Mouse (Mus musculus) gastrocnemius, postnatal 10 days (tissue): ENCODE data around the gene Adcy5. TPM values are rescaled to one million over a fixed set of nuclear protein-coding genes. Genes with fewer than 3 reads are reported as not detected.

ENCODE experiments used
- DNase-seq: peaks from one replicate; pipeline ENCODE4 v3.0.0; 2021; ENCODE audit warnings: mixed read lengths
- total RNA-seq, 2 experiments: library from RNA; stranded (reverse); gene quantifications; 2 replicates each; pipeline ENCODE4 v1.2.3; 2021

The Adcy5 gene
- total RNA-seq, 2 experiments from 2014 or later, result 2.4 to 3.1 TPM

GRCm38 (mm10) chr16:35205681-35206080 lies 51.0 kb downstream of the Adcy5 start:
- DNase-seq, result no peak

DNA sequence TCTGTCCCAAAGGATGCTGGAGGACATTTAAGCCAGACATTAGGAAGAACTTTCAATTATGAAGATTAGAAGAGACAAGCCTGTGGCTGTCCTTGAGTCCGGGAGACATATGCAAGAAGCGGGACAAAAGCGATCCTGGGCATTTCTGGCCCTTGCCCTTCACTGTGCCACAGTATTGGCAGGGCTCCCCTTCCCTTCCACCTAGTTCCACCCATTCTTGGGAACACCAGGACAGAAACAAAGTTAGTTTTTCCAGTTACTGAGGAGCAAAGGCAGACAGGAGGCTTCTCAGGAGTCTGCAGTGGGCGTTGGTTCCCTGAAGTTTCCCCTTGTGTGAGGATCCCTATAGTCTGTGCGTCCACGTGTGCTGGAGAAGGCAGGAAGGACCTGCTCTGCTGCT lies 51.7 kb downstream of the Adcy5 start:
- no peak for DNase-seq

DNA sequence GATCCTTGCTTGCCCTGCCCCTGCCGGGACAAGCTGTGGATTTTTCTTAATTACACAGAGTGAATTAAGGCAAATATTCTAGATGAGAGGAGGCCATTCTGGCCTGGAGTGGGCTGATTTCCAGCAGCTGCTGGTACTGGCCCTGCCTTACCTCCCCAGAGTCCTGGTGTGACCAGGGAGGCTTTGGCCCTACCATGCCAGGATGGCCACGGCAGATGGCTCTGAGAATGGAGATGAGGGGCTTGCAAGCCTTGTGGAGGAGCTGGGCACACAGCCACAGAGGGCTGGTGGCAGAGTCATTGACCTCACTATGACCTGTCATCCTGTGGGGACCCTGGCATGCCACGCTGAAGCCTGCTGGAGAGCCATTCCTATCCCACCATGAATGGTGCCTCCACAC lies 54.1 kb downstream of the Adcy5 start:
- no peak for DNase-seq

DNA sequence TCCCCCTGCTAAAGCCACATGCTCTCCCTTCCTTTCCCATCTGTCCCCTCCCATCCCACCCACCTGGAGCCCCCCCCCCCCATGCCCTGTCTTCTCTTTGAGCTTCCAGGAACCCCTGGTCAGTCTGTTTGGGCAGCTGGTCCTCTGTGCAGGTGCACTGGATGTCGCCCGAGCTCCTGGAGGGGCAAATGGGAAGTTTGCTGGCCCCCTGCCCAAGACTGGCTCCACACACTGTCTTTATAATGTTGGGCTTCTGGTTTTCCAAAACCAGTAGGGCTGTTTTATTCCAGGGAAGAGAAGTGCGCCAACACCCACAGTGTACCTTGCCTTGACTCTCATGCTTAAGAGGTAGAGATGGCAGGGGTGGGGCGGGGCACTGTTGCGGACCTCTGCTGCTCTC lies 55.1 kb downstream of the Adcy5 start:
- DNase-seq, result no peak

- no peak for DNase-seq
Observed at GRCm38 (mm10) chr16:35215047-35215446, 60.4 kb downstream of the Adcy5 start.

DNA sequence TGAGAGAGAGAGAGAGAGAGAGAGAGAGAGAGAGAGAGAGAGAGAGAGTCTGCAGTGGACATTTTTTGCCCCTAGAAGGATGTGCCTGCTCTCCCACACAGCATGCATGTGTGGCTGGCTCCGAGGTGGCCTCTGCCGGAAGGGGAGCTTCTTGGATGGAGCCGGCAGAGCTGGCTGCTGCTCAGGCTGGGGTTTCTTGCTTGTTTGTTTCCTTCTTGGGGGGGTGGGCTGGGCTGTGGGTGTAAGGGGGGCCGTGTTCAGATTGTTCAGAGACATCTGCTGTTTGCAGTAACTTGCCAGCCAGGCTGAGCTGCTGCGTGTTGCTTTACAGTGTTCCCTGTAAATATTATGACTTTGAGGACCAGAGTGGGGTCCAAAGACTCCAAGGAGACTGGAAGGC lies 60.8 kb downstream of the Adcy5 start:
- no peak for DNase-seq

DNA sequence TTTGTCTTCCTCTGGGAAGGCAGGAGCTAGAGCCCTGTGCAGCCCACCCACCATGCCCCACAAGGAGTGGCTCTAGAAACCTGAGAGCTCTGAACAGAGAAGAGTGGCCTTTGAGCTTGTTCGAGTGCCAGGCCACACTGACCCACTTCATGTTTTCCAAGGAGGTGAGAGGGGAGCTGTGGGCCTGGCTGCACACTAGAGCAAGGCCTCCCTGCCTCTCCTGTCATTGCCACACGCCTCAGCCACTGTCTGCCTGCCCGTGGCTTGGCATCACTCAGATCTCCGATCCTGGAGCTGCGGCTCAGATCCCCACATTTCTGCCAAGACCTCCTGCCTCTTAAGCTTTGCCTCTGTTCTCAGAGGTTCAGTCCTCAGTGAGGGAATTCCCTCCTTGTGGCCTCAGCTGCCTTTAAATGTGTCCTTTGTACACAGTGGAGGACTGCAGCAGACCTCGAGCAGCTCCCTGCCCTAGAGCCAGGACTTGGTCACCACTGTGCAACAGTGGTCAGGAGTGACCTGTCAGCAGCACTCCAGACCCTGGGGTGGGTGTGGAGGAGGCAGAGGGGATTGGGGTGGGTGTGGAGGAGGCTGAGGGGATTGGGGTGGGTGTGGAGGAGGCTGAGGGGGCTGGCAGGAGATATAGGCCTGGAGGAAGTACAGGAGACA lies 62.3 kb downstream of the Adcy5 start:
- no peak for DNase-seq

- DNase-seq, result no peak
Observed at GRCm38 (mm10) chr16:35220412-35220811, 65.7 kb downstream of the Adcy5 start.

- no peak for DNase-seq
Observed at GRCm38 (mm10) chr16:35221581-35221980, 66.9 kb downstream of the Adcy5 start.

DNA sequence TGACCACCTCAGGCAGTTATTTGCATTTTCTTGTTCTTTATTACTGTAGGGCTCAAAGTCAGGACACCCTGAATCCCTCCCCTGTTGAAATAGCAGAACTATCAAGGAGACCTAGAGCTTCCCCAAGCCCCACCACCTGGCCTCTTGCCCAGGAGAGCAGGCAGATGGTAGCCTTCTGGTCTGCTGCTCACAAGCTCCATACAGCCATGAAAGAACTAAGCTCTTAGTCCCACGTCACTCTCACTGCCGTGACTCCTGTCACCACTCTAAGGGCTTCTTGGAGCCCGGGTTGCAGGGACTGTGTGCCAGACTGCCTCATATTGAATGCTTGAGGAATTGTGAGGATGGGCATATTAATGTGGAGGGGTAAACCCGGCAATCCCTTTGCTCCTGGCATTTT lies 69.3 kb downstream of the Adcy5 start:
- DNase-seq, result no peak

DNA sequence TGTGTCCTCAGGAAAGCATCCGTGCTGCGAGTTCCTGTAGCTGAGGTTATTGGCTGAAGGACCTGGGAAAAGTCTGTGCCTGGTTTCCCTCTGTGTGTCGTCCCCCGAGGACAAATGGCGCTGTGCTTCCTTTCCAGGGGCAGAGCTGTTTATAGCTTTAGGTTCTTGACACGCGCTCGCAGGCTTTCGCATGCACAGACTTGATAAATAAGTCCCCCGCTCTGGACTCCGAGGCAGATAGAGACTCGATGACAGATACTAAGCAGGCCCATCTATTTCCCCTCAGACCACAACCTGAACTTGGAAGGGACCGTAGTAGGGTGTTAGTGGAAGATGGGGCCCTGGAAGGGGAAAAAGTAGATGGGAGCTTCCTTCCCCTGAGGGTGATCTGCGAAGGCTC lies 70.0 kb downstream of the Adcy5 start:
- no peak for DNase-seq

DNA sequence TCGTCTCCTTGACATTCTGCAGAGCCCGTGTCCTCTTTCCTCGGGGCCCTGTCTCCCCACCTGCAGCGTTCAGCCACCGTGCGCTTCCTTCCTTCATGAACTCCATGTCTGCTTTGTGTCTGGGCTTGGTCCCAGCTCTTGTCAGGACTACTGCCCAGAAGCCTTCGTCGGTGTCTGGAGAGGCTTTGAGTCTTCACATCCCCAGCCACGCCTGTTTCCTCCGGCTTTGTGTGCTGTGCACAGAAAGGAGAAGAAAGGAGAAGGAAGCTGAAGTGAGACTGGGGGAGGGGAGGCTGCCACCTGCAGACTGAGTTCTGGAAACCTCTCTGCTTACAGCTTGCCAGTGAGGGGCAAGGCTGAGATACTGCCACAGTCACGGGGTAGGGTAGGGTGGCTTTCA lies 74.9 kb downstream of the Adcy5 start:
- no peak for DNase-seq

- DNase-seq, result no peak
Observed at GRCm38 (mm10) chr16:35232153-35232750, 77.6 kb downstream of the Adcy5 start.

DNA sequence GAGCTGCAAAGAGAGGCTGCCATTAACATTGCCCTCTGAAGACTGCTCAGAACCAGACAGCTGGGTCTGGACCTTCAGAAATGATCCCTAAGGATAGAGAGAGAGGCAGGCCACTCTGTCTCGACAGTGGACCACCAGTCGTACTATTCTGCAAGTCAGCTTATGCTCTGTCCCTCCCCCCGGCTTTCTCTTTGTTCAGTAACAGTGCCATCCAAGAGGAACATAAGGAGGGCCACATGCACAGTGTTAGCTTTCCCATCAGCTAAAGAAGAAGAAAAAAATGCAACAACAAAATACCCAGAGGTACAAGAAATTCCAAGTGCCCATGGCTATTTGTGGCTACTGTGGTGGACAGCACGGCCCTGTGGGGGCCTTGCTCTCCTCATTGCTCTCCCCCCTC lies 78.7 kb downstream of the Adcy5 start:
- no peak for DNase-seq

DNA sequence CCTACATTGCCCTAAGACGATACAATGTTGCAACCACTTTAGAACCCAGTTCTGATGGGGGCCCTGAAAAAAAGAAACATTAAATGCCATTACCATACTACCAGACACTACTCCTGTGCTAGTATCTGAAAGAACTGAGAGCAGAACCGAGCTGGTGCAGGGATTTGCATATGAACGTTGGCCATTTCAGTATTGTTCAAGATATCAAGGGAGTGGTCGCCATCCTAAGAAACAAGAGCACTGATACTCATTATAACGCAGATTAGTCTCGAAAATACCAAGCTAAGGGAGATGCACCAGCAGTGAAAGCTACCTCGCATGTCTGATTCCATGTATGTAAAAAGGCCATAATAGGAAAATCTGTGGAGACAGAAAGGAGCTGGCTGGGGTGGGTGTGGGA lies 82.4 kb downstream of the Adcy5 start:
- no peak for DNase-seq

DNA sequence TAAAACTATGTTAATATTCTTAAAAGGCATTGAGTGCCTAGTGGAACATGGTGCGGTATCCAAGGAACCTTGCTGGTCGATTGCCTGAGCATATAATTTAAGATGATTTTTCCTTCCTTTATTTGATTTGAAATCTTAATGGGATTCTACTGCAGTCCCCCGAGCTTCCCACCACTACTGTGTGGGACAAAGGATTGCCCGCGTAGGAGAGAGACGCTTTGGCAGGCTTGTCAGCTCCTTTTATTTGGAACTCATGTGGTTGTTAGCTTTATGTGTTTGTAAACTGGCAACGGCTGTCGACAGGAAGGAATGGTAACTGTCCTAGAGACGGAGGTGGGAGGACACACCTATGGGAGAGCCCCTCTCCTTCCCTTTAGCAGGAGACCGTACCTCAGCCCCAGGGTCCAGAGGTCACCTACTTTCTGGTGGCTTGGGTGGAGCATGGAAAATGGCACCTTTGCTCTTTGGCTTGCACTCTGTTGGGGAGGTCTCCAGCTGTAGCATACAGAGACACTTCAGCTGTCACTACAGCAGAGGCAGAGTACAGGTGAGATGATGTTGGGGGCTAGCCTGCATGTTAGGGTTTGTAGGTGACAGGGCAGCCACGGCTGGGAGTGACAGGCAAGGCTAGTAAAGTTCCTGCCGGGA lies 84.8 kb downstream of the Adcy5 start:
- no peak for DNase-seq

GRCm38 (mm10) chr16:35239966-35240730 lies 85.5 kb downstream of the Adcy5 start:
- no peak for DNase-seq

DNA sequence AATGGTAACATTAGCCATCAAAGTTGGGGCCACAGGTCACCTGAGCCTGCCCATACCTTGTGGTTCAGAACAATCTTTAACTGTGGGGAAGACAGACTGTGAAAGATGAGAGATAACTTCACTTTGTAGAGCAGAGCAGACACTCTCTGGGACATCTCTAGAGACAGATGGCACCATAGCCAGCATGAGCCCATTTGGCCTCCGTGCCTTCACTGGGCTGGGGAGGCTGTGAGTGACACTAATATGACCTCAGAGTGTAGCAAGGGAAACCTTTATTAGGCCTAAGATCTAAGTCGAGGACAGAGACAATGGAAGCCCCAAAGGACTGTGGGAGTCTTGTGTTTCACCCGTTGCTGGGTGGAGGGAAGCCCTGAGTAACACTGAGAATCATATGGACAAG lies 92.7 kb downstream of the Adcy5 start:
- DNase-seq, result no peak

DNA sequence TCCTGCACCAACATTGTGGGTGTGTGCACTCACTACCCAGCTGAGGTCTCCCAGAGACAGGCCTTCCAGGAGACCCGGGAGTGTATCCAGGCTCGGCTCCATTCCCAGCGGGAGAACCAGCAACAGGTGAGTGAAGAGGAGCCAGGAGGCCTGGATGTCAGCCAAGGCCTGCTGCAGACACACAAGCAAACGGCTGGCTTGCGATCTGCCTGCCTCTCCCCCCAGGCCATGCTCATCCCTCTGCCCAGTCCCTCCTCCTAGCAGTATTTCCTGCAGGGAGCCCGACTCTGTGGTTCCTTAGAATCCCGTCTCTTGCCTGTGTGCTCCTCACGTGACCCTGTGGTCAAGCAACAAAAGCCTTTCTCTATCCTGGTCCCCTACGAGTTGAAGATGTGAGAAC lies 94.1 kb downstream of the Adcy5 start:
- DNase-seq, result peak; percentile 75

DNA sequence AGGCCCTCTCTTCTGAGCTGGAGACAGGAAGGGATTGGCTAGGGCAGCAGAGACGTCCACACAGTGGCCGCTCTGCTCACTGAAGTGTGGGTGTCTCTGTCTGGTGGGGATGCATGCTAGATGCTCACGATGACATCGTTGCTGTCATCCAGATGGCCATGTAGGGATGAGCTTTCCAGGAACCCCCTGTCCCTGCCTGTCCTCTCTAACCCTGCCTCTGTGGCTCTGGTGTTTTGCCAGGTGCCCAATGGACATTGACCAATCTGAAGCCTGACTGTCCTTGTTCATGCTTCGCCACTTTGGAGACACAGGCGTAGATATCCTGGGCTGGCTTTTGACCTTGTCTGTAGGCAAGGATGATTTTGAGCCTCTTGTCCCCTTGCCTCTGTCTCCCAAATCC lies 95.1 kb downstream of the Adcy5 start:
- no peak for DNase-seq

DNA sequence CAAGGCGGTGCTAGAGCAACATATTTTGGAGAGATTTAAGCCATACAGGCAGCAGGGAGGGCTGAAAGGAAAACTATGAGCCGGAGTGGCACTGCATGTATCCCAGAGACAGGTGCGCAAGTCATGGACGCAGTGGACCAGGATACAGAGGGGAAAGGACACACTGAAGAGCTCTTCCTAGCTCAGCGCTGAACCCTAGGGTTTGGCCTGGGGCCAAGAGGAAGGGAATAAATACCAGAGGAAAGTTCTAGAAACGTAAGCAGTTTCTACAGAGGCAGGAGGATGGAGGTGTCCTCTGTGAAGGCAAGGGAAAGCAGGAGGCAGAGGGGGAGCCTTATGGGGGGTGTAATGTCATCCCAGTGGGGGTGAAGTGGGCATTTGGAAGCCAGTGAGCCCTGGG lies 97.0 kb downstream of the Adcy5 start:
- no peak for DNase-seq

- no peak for DNase-seq
Observed at GRCm38 (mm10) chr16:35252967-35253366, 98.3 kb downstream of the Adcy5 start.

- DNase-seq, result no peak
Observed at GRCm38 (mm10) chr16:35255981-35256380, 101.3 kb downstream of the Adcy5 start.
